Mouse (Mus musculus) CD4-positive, CD25-positive, alpha-beta regulatory T cell, adult 9 weeks (primary cell): ENCODE measurements around the gene Gm49398. TPM values are rescaled to one million over a fixed set of nuclear protein-coding genes. Genes with fewer than 3 reads are reported as not detected.

Experiments
- polyA plus RNA-seq: library from polyadenylated mRNA; unstranded; fragments of 100-300 nt; shearing (Covaris generic); gene quantifications from one replicate; pipeline ENCODE4 v1.2.1, GENCODE M21; 2017

Gene Gm49398
- not detected for polyA plus RNA-seq

DNA sequence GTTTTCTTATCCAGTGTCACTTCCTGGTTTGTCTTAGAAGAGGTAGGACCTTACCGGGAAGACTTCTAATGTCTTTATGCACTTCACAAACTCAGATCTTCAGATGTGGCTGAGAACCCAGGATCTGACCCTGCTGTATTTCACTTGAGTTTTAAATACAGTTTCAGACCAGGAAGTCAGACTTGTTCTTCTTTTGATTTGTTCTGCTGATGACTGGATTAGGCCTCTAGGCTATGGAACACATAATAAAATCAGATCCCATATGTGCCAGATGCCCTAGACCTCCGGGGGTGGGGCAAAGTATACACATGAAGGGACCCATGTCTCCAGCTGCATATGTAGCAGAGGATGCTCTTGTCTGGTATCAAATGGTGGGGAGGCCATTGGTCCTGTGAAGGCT is at the start of gene Gm49398:
Gene Gm49398 (minus strand): TSS at position 101 of the 400 bp plus-strand sequence.

DNA sequence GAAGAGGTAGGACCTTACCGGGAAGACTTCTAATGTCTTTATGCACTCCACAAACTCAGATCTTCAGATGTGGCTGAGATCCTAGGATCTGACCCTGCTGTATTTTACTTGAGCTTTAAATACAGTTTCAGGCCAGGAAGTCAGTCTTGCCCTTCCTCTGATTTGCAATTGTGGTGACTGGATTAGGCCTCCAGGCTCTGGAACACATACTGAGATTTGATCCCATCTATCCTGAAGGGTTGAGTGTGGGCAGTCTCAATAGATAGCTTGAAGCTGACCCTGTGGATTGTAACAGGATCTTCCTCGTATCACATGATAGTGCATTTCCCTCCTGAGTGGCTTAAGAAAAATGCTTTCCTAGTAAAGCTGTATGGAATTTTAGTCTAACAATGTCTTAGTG is 33.4 kb downstream of the Gm49398 start, which contains the start of gene Cts8:
Gene Cts8 (minus strand): TSS at position 101 of the 400 bp plus-strand sequence.

DNA sequence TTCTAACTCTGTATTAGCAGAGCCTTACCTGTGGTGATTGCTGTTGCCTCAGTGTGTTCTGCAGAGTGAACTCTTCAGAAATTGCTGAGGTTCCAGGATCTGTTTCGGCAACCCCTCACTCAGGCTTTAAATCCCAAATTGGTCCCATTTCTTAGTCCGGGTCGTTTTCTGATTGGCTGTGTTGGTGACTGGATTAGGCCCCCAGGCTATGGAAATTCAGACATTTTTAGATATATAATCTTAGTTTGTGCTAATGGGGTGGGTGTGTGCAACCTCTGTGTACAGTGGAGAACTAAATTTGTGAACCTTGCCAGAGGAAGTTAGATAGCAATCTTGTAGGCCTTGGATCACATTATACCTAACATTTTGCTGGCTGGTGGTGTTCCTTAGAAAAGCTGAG is 85.3 kb downstream of the Gm49398 start, which contains the start of gene Cts6:
Gene Cts6 (minus strand): TSS at position 101 of the 400 bp plus-strand sequence.

Other genes starting within 250 kb of the Gm49398 start
- not detected for gene Ctsq, start 248.2 kb downstream of the Gm49398 start, polyA plus RNA-seq
- not detected for gene Ctsr, start 124.6 kb downstream of the Gm49398 start, polyA plus RNA-seq
- not detected for gene Cts6, start 85.4 kb downstream of the Gm49398 start, polyA plus RNA-seq
- not detected for gene Cts8, start 33.5 kb downstream of the Gm49398 start, polyA plus RNA-seq
- gene Cts7, start 69.4 kb upstream of the Gm49398 start, polyA plus RNA-seq = not detected